Mouse (Mus musculus) testis, postnatal 14 days (tissue): ENCODE measurements around the gene Nfyc.

Source experiments
- DNase-seq: peaks from one replicate; pipeline ENCODE4 v3.0.0; 2021; ENCODE audit warnings: low spot score

Gene Nfyc

DNA sequence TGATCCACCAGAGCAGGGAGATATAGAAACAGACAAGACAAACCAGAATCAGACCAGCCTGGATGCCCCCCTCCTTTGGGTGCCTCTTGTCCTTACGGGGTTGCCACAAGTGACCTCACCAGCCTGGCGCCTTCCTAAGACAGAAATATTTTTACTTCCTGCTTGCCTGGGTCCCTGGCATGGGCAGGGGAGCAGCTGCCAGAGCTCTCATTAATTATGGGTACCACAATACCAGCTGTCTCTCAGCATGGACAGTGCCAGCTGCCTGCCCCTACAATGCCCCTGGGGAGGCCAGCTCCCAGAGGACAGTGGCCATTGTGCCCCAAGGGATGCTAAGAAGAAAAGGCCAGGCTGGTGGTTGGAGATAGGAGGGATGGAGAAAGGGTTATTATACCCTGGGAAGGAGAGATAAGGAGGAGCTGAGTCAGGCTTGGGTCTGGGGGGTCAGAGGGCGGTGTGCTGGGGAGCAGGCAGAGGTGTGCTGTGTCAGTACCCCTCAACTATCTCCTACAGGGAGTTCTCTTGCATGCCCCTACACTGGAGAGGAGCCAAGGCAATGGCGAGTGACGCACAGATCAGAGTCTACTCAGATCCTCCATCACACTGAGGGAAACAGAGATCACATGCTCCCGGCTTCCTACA is 117.4 kb downstream of the Nfyc start:
- DNase-seq = no peak

DNA sequence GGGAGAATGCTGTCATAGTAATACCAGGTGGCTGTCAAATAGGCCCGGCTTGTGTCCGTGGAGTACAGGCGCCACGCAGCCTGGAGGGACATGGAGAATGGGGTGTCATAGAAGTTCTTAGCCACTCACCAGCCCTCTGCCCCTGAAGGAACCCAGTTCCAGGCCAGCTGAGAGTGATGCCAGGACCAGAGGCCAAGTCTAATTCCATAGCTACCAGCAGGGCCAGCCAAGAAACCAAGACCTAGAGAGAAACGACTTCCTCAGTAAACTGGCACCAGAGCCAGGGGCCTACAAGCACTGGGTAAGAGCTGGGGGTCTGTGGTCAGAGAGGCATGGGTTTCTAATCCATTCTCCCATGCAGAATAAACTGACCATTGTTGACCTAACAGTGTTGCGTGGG is 118.4 kb downstream of the Nfyc start:
- DNase-seq = no peak

DNA sequence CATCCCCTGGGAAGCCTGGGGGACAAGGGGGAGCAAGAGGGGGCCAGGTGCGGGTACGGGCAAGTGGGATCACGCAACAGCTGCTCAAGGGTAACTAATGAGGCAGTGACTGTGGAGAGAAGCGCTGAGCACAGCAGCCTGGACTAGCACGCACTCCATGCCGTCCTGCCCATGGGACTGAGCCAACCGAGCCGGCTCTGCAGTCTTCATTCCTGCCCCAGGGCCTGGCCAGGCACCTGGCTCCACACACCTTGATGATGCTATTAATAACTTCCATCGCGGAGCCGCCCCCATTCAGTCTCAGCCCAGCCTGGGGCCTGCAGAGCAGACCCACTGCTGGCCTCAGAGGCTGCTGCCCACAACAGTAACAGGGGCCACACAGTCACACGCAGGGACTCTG is 119.1 kb downstream of the Nfyc start:
- DNase-seq = no peak
